Mouse (Mus musculus): ENCODE results near the gene Ankrd63. TPM values are rescaled to one million over a fixed set of nuclear protein-coding genes. Genes with fewer than 3 reads are reported as not detected.

The Ankrd63 gene
- 4.3 TPM for polyA plus RNA-seq (2014; fragmentation: Illumina TruSeq; extraction: RNeasy Lipid Tissue Mini Kit (QIAGEN cat#74804); ENCODE audit: insufficient read depth, low read depth, low replicate concordance)

GRCm38 (mm10) chr2:118703913-118704730, at the start of gene Ankrd63:
Gene Ankrd63 (minus strand): TSS chr2:118703963.

DNA sequence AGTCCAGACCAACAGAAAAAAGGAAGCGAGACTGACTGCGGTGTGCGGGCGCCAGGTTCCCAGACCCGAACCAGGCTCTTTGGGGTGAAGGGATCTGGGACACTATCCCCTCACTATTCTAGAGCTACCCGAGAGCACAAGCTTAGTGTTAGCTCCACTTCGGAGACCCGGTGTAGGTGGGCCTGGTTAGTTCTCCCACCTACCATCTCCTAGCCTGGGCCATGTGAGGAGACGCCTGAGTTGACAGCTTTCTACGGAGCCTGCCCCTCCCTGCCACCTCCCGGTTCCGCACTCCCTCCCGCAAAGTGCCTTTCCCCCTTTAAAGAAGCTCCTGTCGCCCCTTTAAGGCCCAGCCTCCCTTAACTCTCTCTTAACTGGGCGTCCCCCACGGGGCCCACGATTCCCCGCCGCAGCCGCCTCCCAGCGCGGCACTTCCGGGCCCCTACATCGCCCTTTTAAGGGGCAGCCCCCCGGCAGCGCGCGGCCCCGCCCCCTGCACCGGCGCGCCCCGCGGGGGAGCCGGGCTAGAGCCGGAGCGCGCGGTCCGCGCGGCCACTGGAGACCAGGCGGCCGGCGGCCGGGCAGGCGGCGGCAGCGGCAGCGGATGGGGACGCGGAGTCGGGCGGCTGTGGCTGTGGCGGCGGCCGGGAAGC, 41.6 kb upstream of the Ankrd63 start, which contains the start of gene Inafm2:
Inafm2 (plus strand) TSS at position 527 of the 653 bp plus-strand sequence.

GRCm38 (mm10) chr2:118728337-118728736, 24.6 kb upstream of the Ankrd63 start, which contains the start of gene Plcb2:
Gene Plcb2 (minus strand): TSS chr2:118728438.

DNA sequence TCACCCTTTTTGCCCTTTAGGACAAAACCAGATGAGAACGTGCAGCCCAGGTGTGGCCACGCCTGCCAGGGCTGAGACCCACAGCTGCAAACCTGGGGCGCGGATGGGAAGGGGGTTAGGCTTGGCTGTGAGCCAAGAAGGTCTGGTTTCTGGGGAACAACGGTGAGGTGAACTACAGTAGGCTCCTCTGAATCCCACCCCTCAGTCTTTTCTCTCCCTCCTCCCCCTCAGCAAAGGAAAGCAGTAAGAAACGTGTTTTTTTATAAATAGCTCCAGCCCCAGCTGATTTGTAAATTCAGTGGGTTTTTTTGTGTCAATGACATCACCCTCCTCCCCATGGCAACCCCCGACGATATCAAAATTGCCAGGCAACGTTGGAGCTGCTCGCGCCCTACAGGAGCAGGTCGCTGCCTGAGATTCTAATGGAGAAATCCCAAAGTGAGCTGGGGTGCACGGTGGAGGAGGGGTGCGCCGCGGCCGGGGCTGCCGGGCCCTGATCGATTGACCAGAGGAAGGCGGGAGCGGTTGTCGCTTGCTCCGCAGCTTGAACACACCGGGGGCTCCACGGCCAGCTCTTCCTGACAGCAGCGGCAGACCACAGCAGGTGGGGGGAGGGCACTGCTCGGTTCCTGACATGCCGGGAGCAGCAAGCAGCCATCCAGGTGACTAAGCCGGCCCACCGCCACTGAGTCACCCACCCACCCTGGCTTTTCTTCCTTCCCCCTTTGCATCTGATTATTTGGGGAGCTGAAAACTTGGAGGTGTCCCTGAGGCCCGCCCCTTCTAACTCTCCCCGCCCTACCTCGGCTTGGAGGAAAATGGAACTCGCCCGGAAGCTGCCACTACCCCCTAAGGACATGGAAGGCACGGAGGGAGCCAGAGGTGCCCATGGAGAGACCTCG, 40.6 kb downstream of the Ankrd63 start, which contains the start of gene Pak6:
Pak6 (plus strand) TSS at position 402 of the 902 bp plus-strand sequence.

Other genes starting within 250 kb of the Ankrd63 start
- gene Srp14, start 224.3 kb downstream of the Ankrd63 start, polyA plus RNA-seq (2014; fragmentation: Illumina TruSeq; extraction: RNeasy Lipid Tissue Mini Kit (QIAGEN cat#74804); ENCODE audit: insufficient read depth, low read depth, low replicate concordance), result 282 TPM
- gene Bmf, start 154.3 kb downstream of the Ankrd63 start, polyA plus RNA-seq (2014; fragmentation: Illumina TruSeq; extraction: RNeasy Lipid Tissue Mini Kit (QIAGEN cat#74804); ENCODE audit: insufficient read depth, low read depth, low replicate concordance), result 9.9 TPM
- 2.0 TPM for gene Bub1b, start 105.8 kb downstream of the Ankrd63 start, polyA plus RNA-seq (2014; fragmentation: Illumina TruSeq; extraction: RNeasy Lipid Tissue Mini Kit (QIAGEN cat#74804); ENCODE audit: insufficient read depth, low read depth, low replicate concordance)
- gene Pak6, start 40.7 kb downstream of the Ankrd63 start, polyA plus RNA-seq (2014; fragmentation: Illumina TruSeq; extraction: RNeasy Lipid Tissue Mini Kit (QIAGEN cat#74804); ENCODE audit: insufficient read depth, low read depth, low replicate concordance), result 0.85 TPM
- gene Plcb2, start 24.5 kb upstream of the Ankrd63 start, polyA plus RNA-seq (2014; fragmentation: Illumina TruSeq; extraction: RNeasy Lipid Tissue Mini Kit (QIAGEN cat#74804); ENCODE audit: insufficient read depth, low read depth, low replicate concordance), result 8.0 TPM
- gene Inafm2, start 41.8 kb upstream of the Ankrd63 start, polyA plus RNA-seq (2014; fragmentation: Illumina TruSeq; extraction: RNeasy Lipid Tissue Mini Kit (QIAGEN cat#74804); ENCODE audit: insufficient read depth, low read depth, low replicate concordance), result 25.4 TPM
- gene Ccdc9b, start 58.7 kb upstream of the Ankrd63 start, polyA plus RNA-seq (2014; fragmentation: Illumina TruSeq; extraction: RNeasy Lipid Tissue Mini Kit (QIAGEN cat#74804); ENCODE audit: insufficient read depth, low read depth, low replicate concordance), result 13.2 TPM
- gene Phgr1, start 68.8 kb upstream of the Ankrd63 start, polyA plus RNA-seq (2014; fragmentation: Illumina TruSeq; extraction: RNeasy Lipid Tissue Mini Kit (QIAGEN cat#74804); ENCODE audit: insufficient read depth, low read depth, low replicate concordance), result 6.8 TPM
- gene Disp2, start 75.8 kb upstream of the Ankrd63 start, polyA plus RNA-seq (2014; fragmentation: Illumina TruSeq; extraction: RNeasy Lipid Tissue Mini Kit (QIAGEN cat#74804); ENCODE audit: insufficient read depth, low read depth, low replicate concordance), result 5.2 TPM
- 1.7 TPM for gene Knstrn, start 110.0 kb upstream of the Ankrd63 start, polyA plus RNA-seq (2014; fragmentation: Illumina TruSeq; extraction: RNeasy Lipid Tissue Mini Kit (QIAGEN cat#74804); ENCODE audit: insufficient read depth, low read depth, low replicate concordance)
- 57.5 TPM for gene Ivd, start 158.0 kb upstream of the Ankrd63 start, polyA plus RNA-seq (2014; fragmentation: Illumina TruSeq; extraction: RNeasy Lipid Tissue Mini Kit (QIAGEN cat#74804); ENCODE audit: insufficient read depth, low read depth, low replicate concordance)
- 8.7 TPM for gene Bahd1, start 196.4 kb upstream of the Ankrd63 start, polyA plus RNA-seq (2014; fragmentation: Illumina TruSeq; extraction: RNeasy Lipid Tissue Mini Kit (QIAGEN cat#74804); ENCODE audit: insufficient read depth, low read depth, low replicate concordance)
- gene Chst14, start 222.5 kb upstream of the Ankrd63 start, polyA plus RNA-seq (2014; fragmentation: Illumina TruSeq; extraction: RNeasy Lipid Tissue Mini Kit (QIAGEN cat#74804); ENCODE audit: insufficient read depth, low read depth, low replicate concordance), result 10.3 TPM

All from lung, adult 10 weeks (tissue).